Mouse (Mus musculus): ENCODE results near the gene Col9a2. TPM values are rescaled to one million over a fixed set of nuclear protein-coding genes. Genes with fewer than 3 reads are reported as not detected.

Col9a2 gene
- total RNA-seq, 4 experiments from 2014 or later = 0.40 to 0.78 (median 0.57) TPM

DNA sequence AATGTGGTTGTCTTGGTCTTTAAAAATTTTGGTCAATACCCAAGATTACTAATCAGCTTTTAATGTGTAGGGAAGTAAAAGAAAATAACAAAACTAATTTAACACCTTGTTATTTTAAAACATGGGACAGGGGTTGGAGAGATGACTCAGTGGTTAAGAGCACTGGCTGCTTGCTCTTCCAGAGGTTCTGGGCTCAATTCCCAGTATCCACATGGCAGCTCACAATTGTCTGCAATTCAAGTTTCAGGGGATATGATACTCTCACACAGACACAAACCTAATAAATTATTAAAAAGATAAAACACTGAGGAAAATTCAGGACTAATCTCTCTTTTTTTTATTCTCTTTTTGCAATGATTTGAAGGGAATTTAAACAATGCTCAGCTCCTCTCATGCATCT lies 45.3 kb downstream of the Col9a2 start:
- DNase-seq = no peak

- no peak for DNase-seq
These were observed 49.5 kb downstream of the Col9a2 start for GRCm38 (mm10) chr4:121088696-121089095.

DNA sequence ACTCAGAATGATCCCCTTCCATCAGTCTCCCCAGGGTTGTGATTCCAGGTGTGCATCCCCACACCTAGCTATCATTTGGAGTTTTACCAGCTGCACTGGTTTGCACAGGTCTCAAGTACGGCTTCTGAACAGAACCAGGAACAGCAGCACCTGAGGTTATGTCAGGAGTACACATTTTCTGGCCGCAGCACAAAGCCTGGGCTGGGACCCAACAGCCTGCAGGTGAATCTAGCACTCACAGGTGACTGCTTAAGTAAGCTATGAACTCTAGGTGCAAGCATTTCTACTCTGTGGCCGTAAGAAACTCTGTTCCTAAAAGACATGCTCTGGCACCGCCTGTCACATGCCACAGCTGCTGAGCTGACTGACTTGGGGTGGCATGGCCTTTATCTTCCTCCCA lies 51.0 kb downstream of the Col9a2 start:
- no peak for DNase-seq

DNA sequence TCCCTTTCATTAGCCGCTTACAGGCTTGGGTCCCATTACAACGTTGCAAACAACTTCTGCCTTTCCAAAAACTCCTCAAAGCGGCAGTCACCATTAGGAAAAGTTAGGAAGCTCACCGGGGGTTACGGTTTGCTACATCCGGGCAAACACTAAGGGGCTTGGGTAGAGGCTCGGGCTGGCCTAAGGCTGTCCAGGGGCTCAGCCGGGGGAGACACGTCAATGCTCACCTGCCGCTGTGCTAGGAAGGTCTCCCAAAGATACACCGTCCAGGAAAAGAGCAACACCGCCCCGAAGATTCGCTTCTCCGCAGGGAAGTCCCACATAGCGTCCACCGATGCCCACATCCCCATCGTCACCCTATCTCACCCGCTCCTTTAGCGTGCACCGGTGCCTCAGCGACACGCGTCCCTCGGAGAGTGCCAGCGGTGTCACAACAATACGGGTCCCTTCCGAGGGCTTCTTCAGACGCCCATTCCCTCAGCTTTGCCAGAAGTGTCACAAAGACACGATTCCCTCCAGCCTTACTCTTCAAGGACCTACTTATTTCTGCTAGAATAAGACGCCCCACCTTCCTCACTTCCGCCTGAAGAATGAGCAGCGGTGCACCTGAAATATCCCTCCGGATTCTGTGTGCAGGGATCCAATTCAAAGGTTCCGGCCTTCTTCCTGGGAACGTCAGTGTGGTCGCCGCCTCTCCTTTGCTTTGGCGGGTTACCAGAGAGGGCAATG lies 58.6 kb downstream of the Col9a2 start, which contains the start of gene Zmpste24:
Zmpste24 (minus strand) TSS at position 592 of the 729 bp plus-strand sequence.
- peak; percentile 59 for DNase-seq

DNA sequence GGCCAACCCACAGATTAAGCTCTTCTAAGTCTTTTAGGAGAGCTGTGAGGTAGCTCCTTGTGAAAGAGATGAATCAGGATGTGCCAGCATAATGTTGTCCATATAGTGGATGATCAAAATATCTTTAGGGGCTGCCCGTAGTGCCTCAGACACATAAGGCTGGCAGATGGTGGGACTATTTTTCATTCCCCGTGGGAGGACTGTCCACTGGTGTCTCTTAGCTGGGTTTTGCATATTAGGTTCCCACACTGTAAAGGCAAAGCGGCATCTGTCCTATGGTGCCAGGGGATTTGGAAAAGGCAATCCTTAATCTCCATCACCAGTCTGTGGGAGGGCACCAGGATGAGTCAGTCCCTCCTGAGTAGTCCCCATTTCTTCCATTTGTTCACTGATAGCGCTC lies 64.1 kb downstream of the Col9a2 start:
- DNase-seq = no peak

Other genes with a start within 250 kb of the Col9a2 start
- 10 to 100 TPM; 53.7 to 65.7 (median 59.4) TPM for gene Nfyc, start 207.8 kb upstream of the Col9a2 start, total RNA-seq (2022)
- gene Rims3, start 184.6 kb upstream of the Col9a2 start, total RNA-seq (2022) = 10 to 100 TPM; 10.5 to 20.5 (median 15.0) TPM
- 10 to 100 TPM in 2 of 4 experiments, 1 to 10 TPM in 2; 7.9 to 13.4 (median 10.7) TPM for gene Exo5, start 114.4 kb upstream of the Col9a2 start, total RNA-seq (2022)
- 1 to 10 TPM; 1.5 to 3.4 (median 2.9) TPM for gene Zfp69, start 87.7 kb upstream of the Col9a2 start, total RNA-seq (2022)
- 10 to 100 TPM; 36.5 to 42.7 (median 40.3) TPM for gene Smap2, start 22.1 kb upstream of the Col9a2 start, total RNA-seq (2022)
- gene Zmpste24, start 58.9 kb downstream of the Col9a2 start, total RNA-seq (2022) = 10 to 100 TPM; 54.8 to 69.9 (median 57.0) TPM
- not detected for gene Tmco2, start 69.8 kb downstream of the Col9a2 start, total RNA-seq (2022)
- 10 to 100 TPM; 13.5 to 21.6 (median 17.0) TPM for gene Rlf, start 175.7 kb downstream of the Col9a2 start, total RNA-seq (2022)

Data from adrenal gland, adult 8-10 months (tissue).